Comparison of ENCODE assay signal across 9 mouse cellular contexts in the genomic region with DNA sequence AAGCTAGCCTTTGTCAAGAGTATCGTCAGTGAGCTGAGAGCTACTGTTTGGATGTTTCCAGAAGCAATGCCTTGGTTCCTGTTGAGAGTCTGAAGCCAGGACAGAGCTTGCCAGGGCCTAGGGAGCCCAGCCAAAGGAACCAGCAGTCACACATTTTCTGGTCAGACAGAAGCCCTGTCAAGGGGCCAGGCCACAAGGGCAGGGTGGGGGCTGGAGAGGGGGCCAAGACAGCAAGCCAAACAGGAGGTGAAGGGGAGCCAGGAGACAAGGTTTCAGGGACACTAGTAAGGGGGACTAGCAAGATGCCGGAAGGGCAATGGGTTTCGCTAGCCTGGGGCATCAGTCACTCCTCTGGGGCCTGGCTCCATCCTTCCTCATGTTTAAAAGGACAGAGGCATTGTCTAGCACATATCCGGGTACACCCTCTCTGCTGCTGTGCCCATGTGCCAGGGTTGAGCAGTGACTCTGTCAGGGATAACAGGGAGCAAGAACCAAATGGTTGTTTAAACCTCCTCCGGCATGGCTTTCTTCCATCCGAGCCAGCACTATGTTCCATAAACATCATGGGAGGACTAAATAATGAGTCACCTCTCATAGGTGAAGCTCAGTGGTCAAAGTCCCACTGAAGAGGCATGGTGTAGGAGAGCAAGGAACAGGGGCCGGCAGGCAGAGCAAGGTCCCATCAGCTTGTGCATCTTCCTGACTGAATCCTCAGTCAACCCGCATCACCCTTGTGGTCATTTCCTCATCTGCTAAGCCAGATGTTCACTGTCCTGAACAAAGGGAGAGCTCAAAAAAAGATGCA. TPM values are rescaled to one million over a fixed set of nuclear protein-coding genes. Genes with fewer than 3 reads are reported as not detected.
A peak's percentile ranks its signal among the peaks of the same experiment; 100 is the strongest.
DNase-seq lines count a peak whose midpoint lies in the region.
"Had no signal": no experiment of that assay in that cellular context is flagged by ENCODE, and none has a peak within 500 bp of the region (broad histone marks: within the 10 kb centered on the region; RNA-seq: fewer than 3 reads in every experiment).

No protein-coding gene starts in this region.

- peak; percentile 25 to 35 for DNase-seq in layer of hippocampus, adult 8-10 months (ENCODE audit: low spot score in 2 of 2)
- DNase-seq in layer of hippocampus, adult 9-10 months (ENCODE audit: low spot score): no peak
- peak; percentile 51 for DNase-seq in fibroblast of lung, adult 2 months (ENCODE audit: low read depth)
- peak; percentile 72 to 73 for DNase-seq in heart, postnatal 14 days
- peak; percentile 82 for DNase-seq in lung, postnatal 36 days
- DNase-seq in limb, embryonic 10.5 days (ENCODE audit: low spot score): no peak
- no peak for DNase-seq in urinary bladder, postnatal 14 days (ENCODE audit: low spot score)
- DNase-seq: thymus, postnatal 25 days had no signal

- WGBS in limb, embryonic 10.5 days: 85% methylated on average over 8 of the region's 8 CpGs

- H3K27me3 ChIP-seq in limb, embryonic 10.5 days (ENCODE audit: low read depth, poor library complexity, severe bottlenecking): no peaks in the 10 kb centered on the region
- H3K27me3 ChIP-seq: limb, embryonic 13.5 days had no signal

- H3K9me3 ChIP-seq in limb, embryonic 10.5 days (replicated peaks): no peaks in the 10 kb centered on the region
- H3K9me3 ChIP-seq: limb, embryonic 13.5 days had no signal

- no peak overlapping the region for H3K27ac ChIP-seq in limb, embryonic 10.5 days
- H3K27ac ChIP-seq: limb, embryonic 13.5 days had no signal

- H3K4me3 ChIP-seq in limb, embryonic 10.5 days: no peak overlapping the region
- H3K4me3 ChIP-seq: limb, embryonic 13.5 days had no signal

- peaks cover 5% of the 10 kb centered on the region for H3K4me1 ChIP-seq in limb, embryonic 10.5 days

- intact Hi-C loops in heart, postnatal 14 days (cut with DNase I): no loop called here

- H3K36me3 ChIP-seq in limb, embryonic 10.5 days: no peaks in the 10 kb centered on the region
- H3K36me3 ChIP-seq: limb, embryonic 13.5 days had no signal

RNA-seq across cellular contexts. Expression of gene Arhgap31, which starts 44.0 kb away (rescaled TPM):
- total RNA-seq in layer of hippocampus, adult 8-10 months (2022): 10 to 100 TPM; 19.7 to 21.7 (median 20.6) TPM
- 10 to 100 TPM; 50.0 to 50.9 TPM for total RNA-seq in heart, postnatal 14 days (2021)
- polyA plus RNA-seq in limb, embryonic 10.5 days (2016; fragmentation: Nextera tagmentation; extraction: Ambion mirVana): 6.3 and 6.7 TPM in 2 replicates

Comparison
In these comparisons a context has a peak if more than half of its experiments do, and no peak if none do; other contexts are left out.
1. DNase-seq: peak in layer of hippocampus, adult 8-10 months (2 of 2), fibroblast of lung, adult 2 months (single experiment), heart, postnatal 14 days (2 of 2) and lung, postnatal 36 days (single experiment); none in layer of hippocampus, adult 9-10 months (single experiment), limb, embryonic 10.5 days (single experiment) and urinary bladder, postnatal 14 days (single experiment).